Mouse (Mus musculus) stomach, postnatal 0 days (tissue): Measurements from ENCODE around the gene Arhgef25. TPM values are rescaled to one million over a fixed set of nuclear protein-coding genes. Genes with fewer than 3 reads are reported as not detected.

ENCODE experiments used
- ATAC-seq: fragments of 200-750 bp; cut with Nextera tagmentation; 2 replicates; pipeline ENCODE4 v1.8.0; 2017; ENCODE audit not compliant: low FRiP score, low TSS enrichment
- DNase-seq: peaks from one replicate; pipeline ENCODE4 v3.0.0-alpha.2; 2016; ENCODE audit warnings: low spot score
- H3K27ac ChIP-seq: fragments of 300-500 bp; sonication (generic); replicated peaks from 2 replicates; pipeline ENCODE4 v1.5.1; 2014; ENCODE audit warnings: mild to moderate bottlenecking, control low read depth
- H3K27me3 ChIP-seq: fragments of 300-500 bp; sonication (generic); 2 replicates; pipeline ENCODE4 v1.6.1; 2014; ENCODE audit warnings: low read length; ENCODE audit not compliant: control insufficient read depth, insufficient read depth
- H3K36me3 ChIP-seq: fragments of 300-500 bp; sonication (generic); 2 replicates; pipeline ENCODE4 v1.6.1; 2014; ENCODE audit warnings: low read length, mixed read lengths; ENCODE audit not compliant: control insufficient read depth, insufficient read depth
- H3K4me1 ChIP-seq: fragments of 300-500 bp; sonication (generic); replicated peaks from 2 replicates; pipeline ENCODE4 v1.6.1; 2014; ENCODE audit warnings: antibody characterized with exemption; ENCODE audit not compliant: control insufficient read depth, insufficient read depth
- H3K4me2 ChIP-seq: fragments of 300-500 bp; sonication (generic); replicated peaks from 2 replicates; pipeline ENCODE4 v1.6.1; 2014; ENCODE audit warnings: low read depth, mild to moderate bottlenecking, control low read depth, moderate library complexity
- H3K4me3 ChIP-seq: fragments of 300-500 bp; sonication (generic); 2 replicates; pipeline ENCODE4 v1.5.1; 2014; ENCODE audit warnings: low read depth, low read length, control low read depth
- H3K9ac ChIP-seq: fragments of 300-500 bp; sonication (generic); 2 replicates; pipeline ENCODE4 v1.6.1; 2014; ENCODE audit warnings: mild to moderate bottlenecking, low read length, control low read depth, mixed read lengths
- H3K9me3 ChIP-seq: fragments of 300-500 bp; sonication (generic); 2 replicates; pipeline ENCODE4 v1.6.1; 2016; ENCODE audit warnings: low read length; ENCODE audit not compliant: control insufficient read depth
- CTCF ChIP-seq: IDR thresholded peaks from 2 replicates; pipeline ENCODE4 v1.5.1; 2016; ENCODE audit warnings: antibody characterized with exemption, low read depth, mild to moderate bottlenecking, moderate library complexity
- EP300 ChIP-seq: optimal IDR thresholded peaks from 2 replicates; pipeline ENCODE3; 2016; ENCODE audit warnings: antibody characterized with exemption
- WGBS: fragments of 180-500 bp; shearing (Covaris S2); extraction: QIAGEN DNeasy Blood & Tissue Kit; methylation state at CpG from one replicate; pipeline ENCODE4 v1.1.7; 2014; 5-methylcytosine and 5-hydroxymethylcytosine counted together
- polyA plus RNA-seq: library from polyadenylated mRNA; unstranded; fragments of >200 nt; fragmentation: Nextera tagmentation; extraction: Ambion mirVana; gene quantifications from 2 replicates; pipeline ENCODE4 v1.2.1, GENCODE M21; 2015

Arhgef25 gene
- polyA plus RNA-seq, 1 experiment from 2014 or later: 25.3 TPM

- H3K9me3 ChIP-seq: no peaks in the 10 kb centered on the region
- peak; percentile 51 for TF ChIP-seq CTCF
- TF ChIP-seq EP300: no peak
- H3K27ac ChIP-seq: no peak overlapping the region
- H3K36me3 ChIP-seq: peaks cover 10% of the 10 kb centered on the region
- no peak overlapping the region for H3K4me2 ChIP-seq
- H3K4me3 ChIP-seq: no peak overlapping the region
- no peaks in the 10 kb centered on the region for H3K27me3 ChIP-seq
- WGBS: 85% methylated on average over 8 of the region's 8 CpGs
- ATAC-seq: no peak
- no peak overlapping the region for H3K9ac ChIP-seq
- H3K4me1 ChIP-seq: no peaks in the 10 kb centered on the region
- DNase-seq: no peak
Measured at GRCm38 (mm10) chr10:127200279-127200678, 10.4 kb upstream of the Arhgef25 start.

GRCm38 (mm10) chr10:127199474-127199873 is 9.6 kb upstream of the Arhgef25 start:
- Histone ChIP-seq H3K36me3 (peaks cover 6% of the 10 kb centered on the region), H3K4me2 (no peak overlapping the region)

DNA sequence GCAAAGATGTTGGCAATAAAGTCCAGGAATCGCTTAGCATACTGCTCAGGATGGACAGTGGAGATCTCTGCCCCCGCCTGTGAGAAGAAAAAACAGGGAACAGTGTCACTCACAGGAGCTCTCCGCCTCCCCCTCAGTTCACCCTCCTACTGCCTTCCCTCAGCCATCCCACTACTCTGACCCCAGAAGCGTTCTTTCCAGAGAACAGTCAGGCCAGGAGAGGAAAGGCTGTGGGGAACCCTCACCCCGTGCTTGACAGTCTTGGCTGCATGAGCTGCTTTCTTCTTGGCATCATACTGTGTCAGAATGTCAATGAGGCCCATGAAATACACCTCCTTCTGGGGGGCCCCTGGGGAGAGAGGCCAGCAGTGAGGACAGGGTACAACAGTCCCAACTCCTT is 9.2 kb upstream of the Arhgef25 start:
- Histone ChIP-seq H3K36me3 (peaks cover 6% of the 10 kb centered on the region), H3K27me3 (no peaks in the 10 kb centered on the region), H3K27ac (no peak overlapping the region), H3K4me1 (no peaks in the 10 kb centered on the region), H3K9me3 (no peaks in the 10 kb centered on the region), H3K9ac (no peak overlapping the region), H3K4me2 (no peak overlapping the region), H3K4me3 (no peak overlapping the region)
- WGBS: 57% methylated on average over 4 of the region's 5 CpGs
- TF ChIP-seq EP300 (no peak), CTCF (no peak)
- DNase-seq (no peak), ATAC-seq (no peak)

More at GRCm38 (mm10) chr10:127199474-127199873, 9.6 kb upstream of the Arhgef25 start:
- H3K4me1 ChIP-seq: no peaks in the 10 kb centered on the region
- 89% methylated on average over 11 of the region's 11 CpGs for WGBS
- H3K9me3 ChIP-seq: no peaks in the 10 kb centered on the region
- H3K4me3 ChIP-seq: no peak overlapping the region
- no peak overlapping the region for H3K27ac ChIP-seq
- DNase-seq: no peak
- TF ChIP-seq CTCF: no peak
- no peak for TF ChIP-seq EP300
- ATAC-seq: no peak
- H3K27me3 ChIP-seq: no peaks in the 10 kb centered on the region
- H3K9ac ChIP-seq: no peak overlapping the region

GRCm38 (mm10) chr10:127198492-127198891 is 8.6 kb upstream of the Arhgef25 start:
- peaks cover 4% of the 10 kb centered on the region for H3K36me3 ChIP-seq
- WGBS: 31% methylated on average over 2 of the region's 2 CpGs

GRCm38 (mm10) chr10:127197505-127198110 is 7.7 kb upstream of the Arhgef25 start:
- Histone ChIP-seq H3K27me3 (no peaks in the 10 kb centered on the region), H3K27ac (0 out of 2 replicates have a peak overlapping the region, but pooled peaks have one; percentile 13), H3K4me2 (no peak overlapping the region), H3K9me3 (no peaks in the 10 kb centered on the region), H3K9ac (no peak overlapping the region), H3K36me3 (peaks cover 3% of the 10 kb centered on the region; the same call in 1 of the 2 replicates), H3K4me1 (no peaks in the 10 kb centered on the region), H3K4me3 (no peak overlapping the region)
- WGBS: 80% methylated on average over 11 of the region's 11 CpGs
- ATAC-seq (no peak), DNase-seq (no peak)
- TF ChIP-seq CTCF (no peak), EP300 (no peak)

More at GRCm38 (mm10) chr10:127198492-127198891, 8.6 kb upstream of the Arhgef25 start:
- DNase-seq (no peak), ATAC-seq (no peak)
- TF ChIP-seq EP300 (no peak), CTCF (no peak)
- H3K4me1 ChIP-seq: no peaks in the 10 kb centered on the region
- H3K4me3 ChIP-seq: no peak overlapping the region
- H3K27me3 ChIP-seq: no peaks in the 10 kb centered on the region
- H3K9me3 ChIP-seq: no peaks in the 10 kb centered on the region
- no peak overlapping the region for H3K4me2 ChIP-seq
- no peak overlapping the region; the same call in 1 of the 2 replicates for H3K27ac ChIP-seq
- H3K9ac ChIP-seq: no peak overlapping the region

GRCm38 (mm10) chr10:127197104-127197503 is 7.2 kb upstream of the Arhgef25 start:
- TF ChIP-seq CTCF (no peak), EP300 (no peak)
- Histone ChIP-seq H3K27me3 (no peaks in the 10 kb centered on the region), H3K9ac (no peak overlapping the region), H3K4me1 (no peaks in the 10 kb centered on the region), H3K27ac (0 out of 2 replicates have a peak overlapping the region, but pooled peaks have one; percentile 13), H3K36me3 (peaks cover 5% of the 10 kb centered on the region; the same call in 1 of the 2 replicates), H3K9me3 (no peaks in the 10 kb centered on the region), H3K4me3 (no peak overlapping the region), H3K4me2 (no peak overlapping the region)
- no peak for ATAC-seq
- no peak for DNase-seq
- WGBS: 87% methylated on average over 8 of the region's 8 CpGs
